Mouse (Mus musculus): ENCODE results near the gene Gprc5a. TPM values are rescaled to one million over a fixed set of nuclear protein-coding genes. Genes with fewer than 3 reads are reported as not detected.

Gene Gprc5a
- total RNA-seq, 2 experiments from 2014 or later = 0.21 to 0.26 TPM

DNA sequence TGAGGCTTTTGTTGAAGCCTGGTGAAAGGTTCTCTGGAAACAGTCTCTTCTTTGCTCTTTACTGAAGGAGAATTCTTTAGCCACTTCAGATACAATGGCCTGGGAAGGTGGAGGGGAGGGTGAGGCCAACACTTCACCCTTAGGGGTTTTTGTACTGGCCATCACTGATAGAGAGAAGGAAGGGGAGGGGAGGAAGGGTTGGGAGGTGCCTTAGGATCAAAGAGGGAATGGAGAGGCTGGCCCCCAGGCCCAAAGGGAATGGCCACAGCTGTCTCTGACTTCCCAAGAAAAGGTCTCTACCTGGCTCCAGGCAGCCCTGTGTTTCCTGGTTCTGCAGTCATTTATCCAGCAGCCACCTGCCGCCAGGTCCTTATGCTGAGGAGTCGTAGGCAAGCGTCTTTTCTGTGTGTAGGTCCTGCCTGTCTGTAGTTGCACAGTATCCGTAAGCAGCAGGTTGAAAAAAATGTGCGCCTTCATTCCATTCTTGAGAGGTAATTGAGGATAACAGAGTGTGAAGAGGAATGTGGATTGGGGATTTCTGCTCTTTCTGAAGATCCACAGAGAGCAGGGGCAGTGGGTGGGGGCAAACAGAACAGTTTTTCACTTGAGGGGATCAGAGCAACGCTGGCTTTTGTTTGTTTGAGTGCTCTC lies 1.5 kb downstream of the Gprc5a start:
- intact Hi-C loops (cut with DNase I) = no loop called here
- no peak for DNase-seq (ENCODE audit: extremely low spot score in 1 of 2, low spot score in 2 of 2)

- intact Hi-C loops (cut with DNase I) = no loop called here
- no peak for DNase-seq (ENCODE audit: extremely low spot score in 1 of 2, low spot score in 2 of 2)
Measured at GRCm38 (mm10) chr6:135068221-135068620, 2.8 kb downstream of the Gprc5a start.

DNA sequence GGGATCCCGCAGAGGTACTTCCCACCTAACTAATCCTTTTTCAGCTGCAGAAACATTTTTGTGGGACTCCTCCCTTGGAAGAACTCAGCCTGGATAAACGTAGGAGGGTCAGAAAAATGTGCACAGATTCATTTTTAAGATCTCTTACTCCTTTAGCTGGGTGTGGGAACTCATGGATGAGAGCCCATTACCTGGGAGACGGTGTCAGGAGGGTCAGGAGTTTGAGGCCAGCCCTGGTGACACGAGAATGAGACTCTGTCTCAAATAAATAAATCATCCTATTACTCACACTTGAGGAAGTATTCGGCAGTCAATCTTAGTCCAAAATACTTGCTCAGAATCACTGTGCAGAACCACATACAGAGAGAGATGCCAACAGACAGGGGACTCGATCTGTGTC lies 4.4 kb downstream of the Gprc5a start:
- DNase-seq (ENCODE audit: extremely low spot score in 1 of 2, low spot score in 2 of 2) = no peak
- intact Hi-C loops (cut with DNase I) = no loop called here

- intact Hi-C loops (cut with DNase I) = no loop called here
- DNase-seq (ENCODE audit: extremely low spot score in 1 of 2, low spot score in 2 of 2) = no peak
Measured at GRCm38 (mm10) chr6:135070347-135070746, 4.9 kb downstream of the Gprc5a start.

DNA sequence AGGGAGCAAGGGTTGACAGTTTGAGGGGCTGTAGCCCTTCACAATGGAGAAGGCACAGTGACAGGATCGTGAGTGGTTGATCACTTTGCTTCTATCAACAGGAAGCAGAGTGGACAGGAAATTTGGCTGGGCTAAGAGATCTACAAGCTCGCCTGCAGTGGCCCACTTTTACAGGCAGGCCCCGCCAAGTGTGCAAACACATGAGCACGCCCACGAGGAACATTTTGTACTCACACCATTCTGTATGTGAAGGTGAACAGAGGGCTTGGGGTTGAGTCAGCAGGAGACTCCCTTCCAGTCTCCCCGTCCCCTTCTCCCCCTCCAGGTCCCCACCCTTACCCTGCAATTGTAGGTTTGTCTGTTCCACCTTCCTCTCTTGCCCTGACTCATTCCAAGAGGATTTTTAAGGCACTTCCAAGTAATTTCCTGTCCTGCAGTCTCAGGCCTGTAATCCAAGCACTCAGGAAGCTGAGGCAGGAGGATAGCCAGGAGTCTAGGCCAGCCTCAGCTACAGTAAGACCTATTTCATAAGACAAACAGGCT lies 9.0 kb downstream of the Gprc5a start:
- DNase-seq (ENCODE audit: extremely low spot score in 1 of 2, low spot score in 2 of 2) = no peak
- intact Hi-C loops (cut with DNase I) = no loop called here

GRCm38 (mm10) chr6:135076202-135076601 lies 10.8 kb downstream of the Gprc5a start:
- DNase-seq (ENCODE audit: extremely low spot score in 1 of 2, low spot score in 2 of 2) = no peak
- intact Hi-C loops (cut with DNase I) = no loop called here

DNA sequence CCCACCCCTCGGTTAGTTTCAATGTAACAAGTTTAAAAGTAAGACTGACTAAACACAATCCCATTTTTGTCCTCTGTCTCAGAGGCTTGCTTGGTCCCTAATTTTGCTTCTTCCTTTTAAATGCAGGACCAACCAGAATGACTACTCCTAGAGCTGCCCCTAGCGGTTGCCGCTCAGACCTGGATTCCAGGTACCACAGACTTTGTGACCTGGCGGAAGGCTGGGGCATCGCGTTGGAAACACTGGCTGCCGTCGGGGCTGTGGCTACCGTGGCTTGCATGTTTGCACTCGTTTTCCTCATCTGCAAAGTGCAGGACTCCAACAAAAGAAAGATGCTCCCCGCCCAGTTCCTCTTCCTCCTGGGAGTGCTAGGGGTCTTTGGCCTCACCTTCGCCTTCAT lies 13.0 kb downstream of the Gprc5a start:
- intact Hi-C loops (cut with DNase I) = no loop called here
- DNase-seq (ENCODE audit: extremely low spot score in 1 of 2, low spot score in 2 of 2) = no peak

DNA sequence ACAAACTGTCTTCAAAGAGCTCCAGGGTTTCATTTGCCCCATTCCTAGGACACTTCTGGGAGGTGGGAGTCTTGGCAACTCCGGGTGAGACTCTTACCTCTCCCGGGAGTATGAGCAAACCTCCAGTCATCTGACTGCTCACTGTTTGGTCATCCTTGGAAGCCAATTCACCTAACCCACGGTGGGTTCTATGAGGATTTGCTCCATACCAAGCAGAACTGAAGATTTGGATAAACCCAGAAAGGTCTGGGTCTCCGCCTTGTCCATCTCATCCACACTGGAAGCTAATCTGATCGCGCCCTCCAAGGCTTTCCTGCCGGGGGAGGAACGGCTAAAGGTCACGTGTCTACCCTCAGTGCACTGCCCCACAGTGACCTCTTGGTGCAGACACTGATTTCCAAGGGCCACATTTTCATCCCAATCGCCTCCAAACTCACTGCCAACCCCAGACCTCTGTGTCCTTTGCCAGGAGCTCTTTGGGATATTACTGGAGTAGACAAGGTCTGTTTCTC lies 18.6 kb downstream of the Gprc5a start:
- DNase-seq (ENCODE audit: extremely low spot score in 1 of 2, low spot score in 2 of 2) = no peak
- intact Hi-C loops (cut with DNase I) = loop anchor here (5.0 to 10.0 kb wide), 2 partner anchors 57 to 161 kb away; no protein-coding TSS in a partner anchor

GRCm38 (mm10) chr6:135085703-135086102 lies 20.3 kb downstream of the Gprc5a start:
- DNase-seq (ENCODE audit: extremely low spot score in 1 of 2, low spot score in 2 of 2) = no peak
- intact Hi-C loops (cut with DNase I) = loop anchor here (2.0 to 10.0 kb wide), 2 partner anchors 159 to 285 kb away; no protein-coding TSS in a partner anchor

DNA sequence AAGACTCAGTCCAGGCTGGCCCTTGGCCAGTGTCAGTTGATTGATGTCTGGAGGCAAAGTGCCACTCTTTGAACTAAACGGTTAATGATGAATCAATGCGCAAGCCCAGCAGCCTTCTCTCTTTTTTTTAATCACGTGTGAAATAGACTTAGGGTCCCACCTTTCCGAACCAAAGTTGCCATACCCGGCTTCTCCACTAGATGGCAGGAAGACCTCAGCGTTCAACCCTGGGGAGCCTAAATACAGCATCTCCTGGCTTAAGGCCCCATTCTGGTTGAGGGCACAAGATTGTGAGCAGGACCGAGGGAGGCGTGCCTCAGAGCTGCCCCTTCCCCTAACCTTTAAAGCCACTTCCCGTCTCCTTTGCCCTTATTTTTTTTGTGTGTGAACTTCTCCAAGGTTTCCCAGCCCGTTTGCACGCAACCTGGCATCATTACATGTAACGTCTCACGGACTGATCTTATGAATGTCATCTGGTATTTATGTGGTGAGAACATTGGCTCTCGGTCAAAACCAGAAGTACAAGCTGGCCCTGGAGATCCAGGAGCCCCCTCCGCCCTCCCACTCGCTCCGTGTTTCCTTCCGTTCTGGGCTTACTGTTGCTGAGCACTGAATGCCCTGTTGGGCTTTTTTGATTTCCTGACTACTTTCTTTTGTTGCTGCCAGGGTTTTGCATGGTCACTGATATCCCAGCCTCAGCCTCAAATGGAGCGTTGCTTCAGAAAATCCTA lies 22.4 kb downstream of the Gprc5a start:
- intact Hi-C loops (cut with DNase I) = loop anchor here (2.0 to 10.0 kb wide), 3 partner anchors 57 to 283 kb away; no protein-coding TSS in a partner anchor
- DNase-seq (ENCODE audit: extremely low spot score in 1 of 2, low spot score in 2 of 2) = peak; percentile 80 to 82

GRCm38 (mm10) chr6:135089786-135090185 lies 24.3 kb downstream of the Gprc5a start:
- intact Hi-C loops (cut with DNase I) = loop anchor here (2.0 to 10.0 kb wide), 2 partner anchors 55 to 155 kb away; no protein-coding TSS in a partner anchor
- DNase-seq (ENCODE audit: extremely low spot score in 1 of 2, low spot score in 2 of 2) = peak; percentile 49 to 66

DNA sequence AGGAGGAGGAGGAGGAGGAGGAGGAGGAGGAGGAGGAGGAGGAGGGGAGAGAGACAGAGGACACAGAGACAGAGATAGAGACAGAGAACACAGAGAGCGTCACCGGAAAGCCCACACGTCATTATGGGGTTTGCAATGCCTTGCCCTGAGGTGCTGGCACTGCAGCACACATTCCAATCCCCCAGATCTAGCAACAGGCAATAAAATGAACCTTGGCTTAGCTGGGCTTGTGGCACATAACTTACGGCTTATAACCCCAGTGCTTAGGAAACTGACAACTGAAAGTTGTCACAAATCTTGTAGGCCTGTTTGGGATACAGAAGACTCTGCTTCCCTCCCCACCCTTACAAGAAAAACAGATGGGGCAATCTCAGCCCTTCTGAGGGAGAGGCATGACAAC lies 25.2 kb downstream of the Gprc5a start:
- no peak for DNase-seq (ENCODE audit: extremely low spot score in 1 of 2, low spot score in 2 of 2)
- intact Hi-C loops (cut with DNase I) = no loop called here

- peak in 1 of 2 experiments; percentile 44 for DNase-seq (ENCODE audit: extremely low spot score in 1 of 2, low spot score in 2 of 2)
- intact Hi-C loops (cut with DNase I) = no loop called here
Measured at GRCm38 (mm10) chr6:135092798-135093470, 27.5 kb downstream of the Gprc5a start.

GRCm38 (mm10) chr6:135100787-135101472 lies 35.5 kb downstream of the Gprc5a start:
- no peak for DNase-seq (ENCODE audit: extremely low spot score in 1 of 2, low spot score in 2 of 2)
- intact Hi-C loops (cut with DNase I) = no loop called here

DNA sequence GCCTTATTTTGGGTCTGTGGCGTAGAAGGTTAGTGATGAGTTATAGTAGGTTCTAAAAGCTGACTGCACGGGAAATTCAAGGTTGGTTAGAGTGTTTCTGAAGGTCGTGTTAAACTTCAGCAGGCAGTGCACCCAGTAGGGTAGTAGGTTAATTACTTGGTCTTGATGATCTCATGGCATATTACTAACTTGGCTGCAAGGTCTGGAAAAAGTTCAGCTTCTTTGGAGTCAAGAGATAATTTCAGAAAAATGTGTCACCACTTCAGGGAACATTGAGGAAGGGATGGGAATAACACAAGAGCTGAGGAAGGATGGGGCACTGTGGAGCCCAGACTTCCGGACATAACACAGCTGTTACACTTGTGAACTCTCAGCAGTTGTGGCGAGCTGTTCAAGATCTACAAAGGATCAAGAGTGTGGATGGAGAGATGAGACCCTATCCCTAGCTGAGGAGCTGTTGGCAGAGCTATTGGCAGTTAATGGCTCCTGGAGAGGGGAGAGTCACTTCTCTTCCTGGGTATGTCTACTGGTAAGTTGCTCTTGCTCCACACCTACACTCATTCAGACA lies 37.4 kb downstream of the Gprc5a start:
- intact Hi-C loops (cut with DNase I) = no loop called here
- no peak for DNase-seq (ENCODE audit: extremely low spot score in 1 of 2, low spot score in 2 of 2)

DNA sequence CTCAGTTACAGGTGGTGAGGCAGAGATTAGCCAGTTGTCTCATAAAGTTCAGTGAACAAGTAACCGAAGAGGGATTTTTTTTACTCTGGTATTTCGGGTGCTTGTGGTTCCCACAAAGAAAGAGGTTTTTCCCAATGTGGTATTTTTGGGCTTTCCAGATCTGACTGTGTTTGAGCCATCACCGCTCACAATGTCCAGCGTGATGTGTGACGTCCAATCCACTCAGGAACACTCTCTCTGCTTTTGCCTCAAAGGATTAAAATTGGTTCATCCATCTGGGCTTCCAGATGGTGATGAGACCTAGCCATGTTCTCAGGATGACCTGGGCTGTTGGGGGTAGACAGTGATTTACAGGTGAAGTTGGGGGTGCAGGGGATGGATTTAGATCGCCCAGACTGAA lies 41.6 kb downstream of the Gprc5a start:
- intact Hi-C loops (cut with DNase I) = no loop called here
- DNase-seq (ENCODE audit: extremely low spot score in 1 of 2, low spot score in 2 of 2) = no peak

- no peak for DNase-seq (ENCODE audit: extremely low spot score in 1 of 2, low spot score in 2 of 2)
- intact Hi-C loops (cut with DNase I) = no loop called here
Measured at GRCm38 (mm10) chr6:135112411-135113113, 47.1 kb downstream of the Gprc5a start.

GRCm38 (mm10) chr6:135113114-135113436 lies 47.6 kb downstream of the Gprc5a start:
- DNase-seq (ENCODE audit: extremely low spot score in 1 of 2, low spot score in 2 of 2) = no peak
- intact Hi-C loops (cut with DNase I) = no loop called here
